Mouse (Mus musculus) lung, postnatal 36 days (tissue): ENCODE data around the gene Foxk1.

Experiments
- DNase-seq: peaks from one replicate; pipeline ENCODE4 v3.0.0; 2022; ENCODE audit warnings: mixed read lengths

Gene Foxk1

DNA sequence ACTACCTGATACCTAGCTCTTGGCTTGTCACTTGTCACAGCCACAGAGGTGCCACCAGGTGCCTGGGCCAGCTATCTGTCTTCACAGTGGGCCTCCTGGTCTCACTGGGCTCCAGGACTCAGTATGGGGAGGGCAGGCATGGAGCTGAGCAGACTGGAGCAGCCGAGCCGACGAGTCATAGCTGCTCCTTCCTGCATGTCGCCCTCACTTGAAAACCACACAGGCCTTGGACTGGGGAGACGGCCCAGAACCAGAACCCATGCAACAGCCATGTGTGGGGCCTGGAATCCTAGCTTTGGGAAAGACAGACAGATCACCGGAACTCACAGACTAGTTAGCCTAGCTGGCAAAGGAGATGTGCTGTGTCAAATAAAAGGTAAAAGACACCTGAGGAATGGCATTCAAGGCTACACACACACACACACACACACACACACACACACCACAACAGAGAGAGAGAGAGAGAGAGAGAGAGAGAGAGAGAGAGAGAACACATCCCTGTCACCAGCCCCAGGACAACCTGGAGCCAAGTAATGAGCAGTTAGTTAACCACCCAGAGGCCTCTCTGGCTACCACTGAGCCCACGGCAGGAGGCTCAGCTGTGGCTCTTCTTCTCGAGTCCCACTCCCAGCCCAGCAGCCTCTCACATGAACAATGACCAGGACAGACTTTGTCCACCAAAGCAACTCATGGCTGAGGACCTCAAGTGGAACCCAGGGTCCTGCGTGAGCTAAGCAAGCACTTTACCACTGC is 88.8 kb downstream of the Foxk1 start:
- DNase-seq = no peak

DNA sequence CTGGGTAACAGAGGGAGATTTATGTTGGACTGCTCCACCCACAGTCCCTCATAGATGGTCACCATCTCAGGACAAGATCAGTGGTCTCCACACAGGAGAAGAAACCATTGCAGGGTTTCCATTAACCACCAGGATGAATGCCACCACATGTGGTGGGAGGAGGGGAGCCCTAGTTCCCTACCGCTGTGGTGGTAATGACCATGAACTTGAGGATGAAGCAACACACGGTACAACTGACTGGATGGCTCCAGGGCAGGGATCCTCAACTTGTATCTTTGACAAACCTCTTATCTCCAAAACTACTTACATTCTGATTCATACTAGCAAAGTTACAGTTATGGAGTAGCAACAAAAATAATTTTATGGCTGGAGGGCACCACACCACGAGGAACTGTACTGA is 92.0 kb downstream of the Foxk1 start:
- no peak for DNase-seq

DNA sequence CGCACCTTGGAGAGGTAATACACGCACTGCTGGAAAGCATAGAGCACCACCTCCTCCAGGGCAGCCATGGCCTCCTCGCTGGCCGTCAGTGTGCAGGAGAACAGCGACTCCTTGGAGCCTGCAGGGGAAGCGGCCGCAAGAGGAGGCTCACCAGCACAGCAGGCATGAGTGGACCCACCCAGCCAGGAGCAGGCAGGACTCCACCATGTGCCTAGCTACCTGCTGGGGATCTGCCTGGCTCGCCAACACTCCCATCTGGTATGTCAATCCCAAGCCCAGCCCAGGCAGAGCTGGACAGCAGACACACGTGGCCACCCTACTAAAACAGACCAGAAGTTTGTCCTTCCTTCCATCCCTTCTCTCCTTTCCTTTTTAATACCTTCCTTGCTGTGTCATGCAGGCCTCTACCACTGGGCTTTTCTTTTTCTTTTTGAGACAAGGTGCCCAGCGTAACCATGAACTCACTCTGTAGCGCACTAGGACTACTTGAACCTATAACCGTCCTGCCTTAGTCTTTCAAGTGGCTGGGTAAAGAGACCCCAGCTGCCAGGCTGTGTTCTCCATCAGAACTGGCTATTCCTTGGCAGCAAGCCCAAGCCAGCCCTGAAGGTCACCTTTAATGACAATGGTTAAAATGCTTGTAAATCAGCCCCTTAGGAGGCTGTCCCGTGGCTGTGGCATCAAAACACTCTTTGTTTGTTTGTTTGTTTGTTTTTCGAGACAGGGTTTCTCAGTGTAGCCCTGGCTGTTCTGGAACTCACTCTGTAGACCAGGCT is 94.2 kb downstream of the Foxk1 start:
- DNase-seq = no peak

DNA sequence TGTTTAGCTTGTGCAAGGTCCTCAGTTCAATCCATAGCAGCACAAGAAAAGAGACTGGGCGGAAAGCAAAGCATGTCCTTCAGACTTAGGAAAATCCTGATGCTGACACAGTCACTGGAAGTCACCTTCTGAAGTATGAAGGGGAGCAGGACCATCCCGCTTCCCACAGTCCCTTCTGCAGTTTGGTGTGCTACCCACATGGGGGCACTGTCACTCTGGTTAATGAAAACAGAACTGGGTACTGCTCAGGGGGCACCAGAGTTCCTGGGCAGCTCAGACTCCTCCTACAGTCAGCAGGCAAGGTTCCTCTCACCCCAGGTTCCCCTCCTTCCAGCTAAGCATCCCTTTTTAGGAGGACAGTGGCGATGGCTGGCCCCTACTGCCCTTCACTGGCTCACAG is 97.7 kb downstream of the Foxk1 start:
- DNase-seq = peak; percentile 34

DNA sequence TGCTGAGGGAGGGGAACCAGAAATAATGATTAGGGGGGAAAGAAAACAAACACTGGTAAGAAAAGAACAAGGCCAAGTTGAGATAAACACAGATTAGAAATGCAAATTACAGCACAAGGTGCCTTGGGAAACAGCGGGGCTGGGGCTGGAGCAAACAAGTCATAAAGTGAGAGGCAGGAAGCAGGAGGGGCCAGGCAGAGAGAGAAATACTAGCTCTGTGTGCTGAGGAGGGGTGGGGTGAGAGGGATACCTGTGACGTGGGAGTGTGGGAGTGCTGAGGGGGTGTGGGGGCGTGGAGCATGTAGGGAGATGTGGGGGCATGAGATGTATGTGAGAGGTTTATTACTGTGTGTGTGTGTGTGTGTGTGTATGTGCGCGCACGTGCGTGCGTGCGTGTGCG is 99.6 kb downstream of the Foxk1 start:
- DNase-seq = no peak

DNA sequence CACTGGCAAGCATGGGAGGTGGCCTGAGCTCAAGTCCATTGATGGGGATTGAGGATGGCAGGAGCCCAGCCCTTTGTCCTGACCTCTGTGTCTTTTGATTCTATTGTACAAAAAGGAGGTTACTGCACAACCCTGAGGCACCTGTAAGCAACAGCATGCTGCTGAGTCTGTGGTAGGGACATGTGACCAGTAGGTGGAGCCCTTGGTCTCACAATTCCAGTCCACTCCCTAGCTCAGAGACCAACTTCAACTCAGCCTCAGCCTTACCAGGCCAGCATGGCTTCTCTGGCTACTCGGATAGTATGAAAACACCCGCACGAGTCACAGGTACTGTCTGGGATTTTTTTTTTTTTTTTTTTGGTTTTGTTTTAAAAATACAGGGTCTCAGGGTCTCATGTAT is 101.1 kb downstream of the Foxk1 start:
- peak; percentile 94 for DNase-seq

DNA sequence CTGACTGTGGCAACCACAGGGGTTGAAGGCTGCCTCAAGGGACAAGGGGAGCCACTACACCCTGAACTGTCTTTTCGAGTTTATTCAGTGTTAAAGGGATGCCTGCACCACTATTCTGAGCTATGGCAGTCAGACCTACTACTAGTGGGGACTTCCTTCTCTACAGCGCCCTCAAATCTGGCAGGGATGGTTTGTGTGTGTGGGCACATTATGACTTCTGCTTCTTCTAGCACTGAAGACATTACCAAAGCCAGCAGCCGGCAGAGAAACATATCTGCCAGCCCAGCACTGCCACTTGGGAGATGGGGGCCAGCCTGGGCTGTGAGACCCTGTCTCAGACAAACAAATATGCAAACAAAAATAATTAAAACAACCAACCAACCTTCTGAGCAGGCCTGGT is 102.9 kb downstream of the Foxk1 start:
- no peak for DNase-seq

DNA sequence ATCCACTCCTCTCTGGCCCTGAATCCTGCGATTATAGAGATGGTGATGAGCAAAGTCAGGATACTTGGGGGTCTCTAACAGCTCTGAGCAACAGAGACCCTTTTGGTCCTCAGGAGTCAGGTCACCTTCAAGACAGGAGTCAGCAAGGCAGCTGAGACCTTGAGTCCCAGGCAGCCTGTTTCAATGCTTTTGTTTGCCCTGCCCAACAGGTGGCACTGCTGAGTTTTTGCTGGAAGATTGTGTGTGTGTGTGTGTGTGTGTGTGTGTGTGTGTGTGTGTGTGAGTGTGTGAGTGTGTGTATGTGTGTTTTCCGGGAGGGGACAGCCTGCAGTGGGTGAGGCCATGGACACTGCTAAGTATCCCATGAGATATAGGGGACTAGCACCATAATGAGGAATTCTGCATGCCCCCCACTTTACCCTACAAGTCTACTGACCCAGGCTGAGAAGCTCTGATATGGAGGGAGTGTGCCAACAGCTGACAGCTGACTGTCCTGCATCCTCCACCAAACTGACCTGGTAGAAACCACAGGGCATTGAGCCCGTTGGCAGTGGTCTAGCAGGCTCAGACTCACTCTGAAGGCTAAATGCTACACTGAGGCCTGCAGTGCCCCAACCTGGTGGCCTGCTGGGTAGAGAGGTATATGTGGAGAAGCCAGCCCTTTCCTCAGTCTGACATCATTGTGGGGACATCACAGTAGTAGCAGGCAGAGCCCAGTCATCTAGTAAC is 104.6 kb downstream of the Foxk1 start:
- DNase-seq = peak; percentile 20

DNA sequence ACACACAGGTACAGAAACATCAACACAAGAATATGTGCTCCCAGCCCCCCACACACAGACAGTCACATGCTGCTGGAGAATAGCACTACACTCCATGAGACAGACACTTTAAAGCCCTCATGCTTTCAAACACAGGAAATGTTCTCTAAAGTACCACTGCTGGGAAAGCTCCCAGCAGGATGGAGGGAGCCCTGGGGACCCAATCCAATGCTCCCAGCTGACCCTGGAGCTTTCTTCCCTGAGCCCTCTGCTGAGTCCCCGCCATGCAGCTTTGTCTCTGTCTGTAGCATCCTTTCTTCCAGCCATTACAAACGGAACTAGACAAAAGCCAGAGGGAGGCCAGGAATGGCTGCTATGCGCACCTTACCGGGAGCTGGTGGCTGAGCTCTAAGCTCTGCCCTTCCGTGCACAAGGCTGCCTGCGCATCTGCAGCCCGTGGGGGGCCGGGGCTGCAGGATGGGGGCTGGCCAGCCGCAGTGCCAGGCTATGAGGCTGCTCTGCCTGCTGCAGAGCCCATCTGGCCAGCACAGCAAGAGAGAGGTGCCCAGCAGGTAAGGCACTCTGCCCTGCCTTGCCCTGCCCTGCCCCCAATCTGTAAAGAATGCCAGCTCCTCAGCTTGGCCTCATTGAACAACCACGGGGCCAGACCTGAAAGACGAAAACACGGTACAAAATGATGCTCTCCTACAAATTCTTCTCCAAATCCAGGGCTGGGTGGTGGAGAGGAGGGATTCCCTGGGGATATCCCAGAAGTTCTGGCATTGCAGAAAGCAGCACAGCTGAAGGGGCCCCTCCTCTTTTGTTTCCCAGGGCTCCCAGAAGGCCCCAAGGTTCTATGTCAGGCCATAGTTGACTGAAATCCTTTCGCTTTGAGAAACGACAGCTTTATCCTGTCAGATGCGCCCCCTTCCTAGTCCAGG is 108.1 kb downstream of the Foxk1 start:
- DNase-seq = peak; percentile 57

DNA sequence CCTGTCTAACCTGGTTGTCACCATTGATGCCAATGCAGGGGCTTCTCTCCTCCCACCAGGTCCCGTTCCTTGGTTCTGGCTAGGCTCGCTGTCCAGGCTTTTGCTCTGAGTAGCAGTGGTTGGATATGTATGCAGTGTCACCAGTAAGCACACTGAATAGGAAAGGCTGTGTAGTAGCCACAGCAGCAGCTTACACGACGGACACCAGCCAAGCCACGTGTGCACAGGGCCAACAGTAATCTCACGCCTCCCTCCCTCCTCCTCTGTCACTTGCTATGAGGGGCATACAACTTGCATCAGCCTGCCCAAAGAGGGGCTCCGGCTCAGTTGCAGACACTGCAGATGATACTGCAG is 108.7 kb downstream of the Foxk1 start:
- no peak for DNase-seq
